Mouse (Mus musculus): ENCODE measurements around the gene Zbtb1. TPM values are rescaled to one million over a fixed set of nuclear protein-coding genes. Genes with fewer than 3 reads are reported as not detected.

Gene Zbtb1
- polyA plus RNA-seq, 1 experiment = 1.5 TPM

- TF ChIP-seq CTCF (conservative IDR thresholded peaks at IDR 0.05; ENCODE audit: insufficient read depth, insufficient read length, low read depth, low read length) (no peak), POLR2A (IDR thresholded peaks at IDR 0.05; ENCODE audit: low read depth, low read length) (no peak)
- Histone ChIP-seq H3K27ac (ENCODE audit: insufficient read depth, low read depth, low read length) (no peak overlapping the region), H3K27me3 (replicated peaks; ENCODE audit: control insufficient read depth, insufficient read depth, low read length) (no peaks in the 10 kb centered on the region), H3K4me1 (ENCODE audit: control insufficient read depth, insufficient read depth, low read length) (peaks cover 8% of the 10 kb centered on the region), H3K4me3 (ENCODE audit: insufficient read depth, low read depth, low read length) (peak overlapping the region; percentile 68), H3K36me3 (ENCODE audit: control insufficient read depth, insufficient read depth, low read length) (no peaks in the 10 kb centered on the region)
- WGBS = 11% methylated on average over 20 of the region's 20 CpGs
- DNase-seq = no peak
Observed at GRCm38 (mm10) chr12:76404836-76405182, 34.7 kb downstream of the Zbtb1 start.

- DNase-seq = peak; percentile 31
- TF ChIP-seq CTCF (conservative IDR thresholded peaks at IDR 0.05; ENCODE audit: insufficient read depth, insufficient read length, low read depth, low read length) = 0 out of 2 replicates have a peak, but pooled peaks have one; percentile 14
- no peak for TF ChIP-seq POLR2A (IDR thresholded peaks at IDR 0.05; ENCODE audit: low read depth, low read length)
- Histone ChIP-seq H3K4me1 (ENCODE audit: control insufficient read depth, insufficient read depth, low read length) (peaks cover 8% of the 10 kb centered on the region), H3K4me3 (ENCODE audit: insufficient read depth, low read depth, low read length) (peak overlapping the region; percentile 9), H3K36me3 (ENCODE audit: control insufficient read depth, insufficient read depth, low read length) (no peaks in the 10 kb centered on the region), H3K27me3 (replicated peaks; ENCODE audit: control insufficient read depth, insufficient read depth, low read length) (no peaks in the 10 kb centered on the region), H3K27ac (ENCODE audit: insufficient read depth, low read depth, low read length) (no peak overlapping the region)
- 9% methylated on average over 64 of the region's 64 CpGs for WGBS
Observed at GRCm38 (mm10) chr12:76405183-76405970, 35.3 kb downstream of the Zbtb1 start.

DNA sequence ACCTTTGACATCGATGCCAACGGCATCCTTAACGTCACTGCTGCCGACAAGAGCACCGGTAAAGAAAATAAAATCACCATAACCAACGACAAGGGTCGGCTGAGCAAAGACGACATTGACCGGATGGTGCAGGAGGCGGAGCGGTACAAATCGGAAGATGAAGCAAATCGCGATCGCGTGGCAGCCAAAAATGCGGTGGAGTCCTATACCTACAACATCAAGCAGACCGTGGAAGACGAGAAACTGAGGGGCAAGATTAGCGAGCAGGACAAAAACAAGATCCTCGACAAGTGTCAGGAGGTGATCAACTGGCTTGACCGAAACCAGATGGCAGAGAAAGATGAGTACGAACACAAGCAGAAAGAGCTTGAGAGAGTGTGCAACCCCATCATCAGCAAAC is 35.9 kb downstream of the Zbtb1 start:
- 27% methylated on average over 23 of the region's 23 CpGs for WGBS
- H3K4me1 ChIP-seq (ENCODE audit: control insufficient read depth, insufficient read depth, low read length) = peaks cover 8% of the 10 kb centered on the region
- no peak for DNase-seq
- H3K27ac ChIP-seq (ENCODE audit: insufficient read depth, low read depth, low read length) = no peak overlapping the region
- TF ChIP-seq POLR2A (IDR thresholded peaks at IDR 0.05; ENCODE audit: low read depth, low read length) (no peak), CTCF (conservative IDR thresholded peaks at IDR 0.05; ENCODE audit: insufficient read depth, insufficient read length, low read depth, low read length) (no peak)
- peak overlapping the region; percentile 9 for H3K4me3 ChIP-seq (ENCODE audit: insufficient read depth, low read depth, low read length)
- no peaks in the 10 kb centered on the region for H3K36me3 ChIP-seq (ENCODE audit: control insufficient read depth, insufficient read depth, low read length)
- no peaks in the 10 kb centered on the region for H3K27me3 ChIP-seq (replicated peaks; ENCODE audit: control insufficient read depth, insufficient read depth, low read length)

GRCm38 (mm10) chr12:76407184-76407583 is 37.1 kb downstream of the Zbtb1 start:
- H3K27me3 ChIP-seq (replicated peaks; ENCODE audit: control insufficient read depth, insufficient read depth, low read length) = no peaks in the 10 kb centered on the region
- TF ChIP-seq POLR2A (IDR thresholded peaks at IDR 0.05; ENCODE audit: low read depth, low read length) (no peak), CTCF (conservative IDR thresholded peaks at IDR 0.05; ENCODE audit: insufficient read depth, insufficient read length, low read depth, low read length) (no peak)
- H3K4me3 ChIP-seq (ENCODE audit: insufficient read depth, low read depth, low read length) = no peak overlapping the region
- WGBS = 80% methylated on average over 1 of the region's 1 CpGs
- no peaks in the 10 kb centered on the region for H3K36me3 ChIP-seq (ENCODE audit: control insufficient read depth, insufficient read depth, low read length)
- H3K4me1 ChIP-seq (ENCODE audit: control insufficient read depth, insufficient read depth, low read length) = peaks cover 8% of the 10 kb centered on the region
- H3K27ac ChIP-seq (ENCODE audit: insufficient read depth, low read depth, low read length) = no peak overlapping the region
- DNase-seq = no peak

- DNase-seq = no peak
- WGBS = 65% methylated on average over 4 of the region's 4 CpGs
- Histone ChIP-seq H3K4me1 (ENCODE audit: control insufficient read depth, insufficient read depth, low read length) (peaks cover 8% of the 10 kb centered on the region), H3K27ac (ENCODE audit: insufficient read depth, low read depth, low read length) (no peak overlapping the region), H3K4me3 (ENCODE audit: insufficient read depth, low read depth, low read length) (no peak overlapping the region), H3K36me3 (ENCODE audit: control insufficient read depth, insufficient read depth, low read length) (no peaks in the 10 kb centered on the region), H3K27me3 (replicated peaks; ENCODE audit: control insufficient read depth, insufficient read depth, low read length) (no peaks in the 10 kb centered on the region)
- TF ChIP-seq CTCF (conservative IDR thresholded peaks at IDR 0.05; ENCODE audit: insufficient read depth, insufficient read length, low read depth, low read length) = no peak
- TF ChIP-seq POLR2A (IDR thresholded peaks at IDR 0.05; ENCODE audit: low read depth, low read length) = no peak
Observed at GRCm38 (mm10) chr12:76409166-76409565, 39.1 kb downstream of the Zbtb1 start.

- Histone ChIP-seq H3K4me1 (ENCODE audit: control insufficient read depth, insufficient read depth, low read length) (0 out of 2 replicates have a peak, but pooled peaks cover 3% of the 10 kb centered on the region), H3K36me3 (ENCODE audit: control insufficient read depth, insufficient read depth, low read length) (no peaks in the 10 kb centered on the region), H3K27ac (ENCODE audit: insufficient read depth, low read depth, low read length) (no peak overlapping the region), H3K27me3 (replicated peaks; ENCODE audit: control insufficient read depth, insufficient read depth, low read length) (no peaks in the 10 kb centered on the region; the same call in 1 of the 2 replicates), H3K4me3 (ENCODE audit: insufficient read depth, low read depth, low read length) (no peak overlapping the region)
- WGBS = 85% methylated on average over 12 of the region's 12 CpGs
- no peak for DNase-seq
- no peak for TF ChIP-seq POLR2A (IDR thresholded peaks at IDR 0.05; ENCODE audit: low read depth, low read length)
Observed at GRCm38 (mm10) chr12:76415383-76416010, 45.4 kb downstream of the Zbtb1 start.

- 0 out of 2 replicates have a peak, but pooled peaks cover 3% of the 10 kb centered on the region for H3K4me1 ChIP-seq (ENCODE audit: control insufficient read depth, insufficient read depth, low read length)
- H3K4me3 ChIP-seq (ENCODE audit: insufficient read depth, low read depth, low read length) = peak within 1 kb of the TSS; percentile 61
- 4% methylated on average over 37 of the region's 37 CpGs for WGBS
- H3K36me3 ChIP-seq (ENCODE audit: control insufficient read depth, insufficient read depth, low read length) = no peaks in the 10 kb centered on the region
- peak; percentile 43 for DNase-seq
- H3K27ac ChIP-seq (ENCODE audit: insufficient read depth, low read depth, low read length) = no peak within 1 kb of the TSS
- H3K27me3 ChIP-seq (replicated peaks; ENCODE audit: control insufficient read depth, insufficient read depth, low read length) = no peaks in the 10 kb centered on the region; the same call in 1 of the 2 replicates
- TF ChIP-seq POLR2A (IDR thresholded peaks at IDR 0.05; ENCODE audit: low read depth, low read length) (no peak), CTCF (conservative IDR thresholded peaks at IDR 0.05; ENCODE audit: insufficient read depth, insufficient read length, low read depth, low read length) (no peak)
Observed at GRCm38 (mm10) chr12:76417433-76417854, 47.4 kb downstream of the Zbtb1 start, which contains the start of gene Ppp1r36. Gene Ppp1r36, plus strand, starts transcription at chr12:76417538.

Measured in kidney, adult 2 months (tissue).